Mouse (Mus musculus): ENCODE results near the gene Gins3.

Gins3 gene

DNA sequence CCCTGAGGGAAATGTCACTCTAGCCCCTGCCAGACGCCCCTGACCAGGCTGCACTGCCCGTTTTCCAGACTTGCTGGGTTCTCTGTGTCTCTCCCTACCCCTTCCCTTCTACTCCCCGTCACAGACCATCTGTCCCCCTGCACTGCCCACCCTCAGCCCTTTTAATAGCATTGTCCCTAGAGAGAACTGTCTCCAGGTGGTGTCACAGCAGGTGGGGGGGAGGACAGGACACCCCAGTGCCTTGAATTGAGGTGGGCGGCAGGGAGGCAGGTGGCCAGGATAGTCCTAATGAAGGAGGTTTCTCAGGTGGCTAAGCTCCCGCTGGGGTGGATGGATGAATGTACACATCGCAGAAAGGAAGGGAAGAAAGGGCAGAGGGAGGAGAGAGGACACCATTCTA lies 61.4 kb downstream of the Gins3 start:
- DNase-seq (ENCODE audit: low spot score in 2 of 2) = peak in 1 of 2 experiments; percentile 72

Measured in frontal cortex, postnatal 36 days (tissue).